Mouse (Mus musculus): ENCODE results near the gene Mon2.

DNA sequence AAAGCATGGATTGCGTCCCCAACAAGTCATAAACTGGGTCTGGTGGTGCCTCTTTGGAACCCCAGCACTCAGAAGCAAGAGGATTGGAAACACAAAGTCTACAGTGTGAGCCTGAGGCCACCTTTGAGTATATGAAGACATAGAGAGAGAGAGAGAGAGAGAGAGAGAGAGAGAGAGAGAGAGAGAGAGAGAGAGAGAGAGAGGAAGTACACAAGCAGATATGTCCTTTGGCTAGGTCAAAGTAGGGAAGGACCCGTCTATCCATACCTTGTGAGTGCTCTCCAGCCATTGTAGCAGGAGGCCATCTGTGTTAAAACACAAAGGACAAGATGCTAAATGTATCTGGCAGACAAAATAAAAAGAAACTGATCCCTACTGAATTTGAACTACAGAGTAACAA lies 118.4 kb downstream of the Mon2 start:
- no peak for TF ChIP-seq POLR2A (IDR thresholded peaks at IDR 0.05; ENCODE audit: low read depth, low read length)
- TF ChIP-seq CTCF (conservative IDR thresholded peaks at IDR 0.05; ENCODE audit: insufficient read depth, insufficient read length, low read depth, low read length) = no peak

All from kidney, adult 2 months (tissue).